Mouse (Mus musculus) ZHBTc4 (cell line): ENCODE measurements at regions not wholly inside any gene's neighbourhood (a gene's known extent, or its start where the extent isn't known, plus 50 kb on each side); places are given as distances from the start of the nearest gene placed in this dataset.
A peak's percentile ranks its signal among the peaks of the same experiment; 100 is the strongest.

Experiments used
- DNase-seq: peaks from one replicate; pipeline ENCODE4 v3.0.0-alpha.2; 2011; ENCODE audit warnings: low read depth, low spot score

GRCm38 (mm10) chr10:98424450-98424849, 489.8 kb upstream of the Atp2b1 start:
- no peak for DNase-seq

- no peak for DNase-seq
Observed at GRCm38 (mm10) chr10:98434974-98435373, 479.2 kb upstream of the Atp2b1 start.

DNA sequence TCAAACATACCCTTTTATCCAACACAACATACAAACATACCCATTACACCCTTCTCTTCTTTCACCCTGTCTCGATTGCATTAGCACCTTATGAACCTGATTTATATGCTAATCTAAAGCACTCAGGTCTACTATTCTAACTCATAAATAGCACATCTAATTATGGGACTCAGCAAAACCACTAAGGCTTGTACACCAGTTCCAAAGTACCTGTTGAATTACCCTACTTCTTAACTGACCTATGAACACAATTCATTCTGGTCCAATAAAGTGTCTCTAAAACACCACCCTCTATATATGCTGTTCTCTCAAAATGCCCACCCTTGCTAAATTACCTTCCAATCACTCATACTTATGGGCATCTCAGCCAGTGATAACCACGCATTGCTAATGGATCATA, 452.7 kb upstream of the Atp2b1 start:
- DNase-seq: no peak

DNA sequence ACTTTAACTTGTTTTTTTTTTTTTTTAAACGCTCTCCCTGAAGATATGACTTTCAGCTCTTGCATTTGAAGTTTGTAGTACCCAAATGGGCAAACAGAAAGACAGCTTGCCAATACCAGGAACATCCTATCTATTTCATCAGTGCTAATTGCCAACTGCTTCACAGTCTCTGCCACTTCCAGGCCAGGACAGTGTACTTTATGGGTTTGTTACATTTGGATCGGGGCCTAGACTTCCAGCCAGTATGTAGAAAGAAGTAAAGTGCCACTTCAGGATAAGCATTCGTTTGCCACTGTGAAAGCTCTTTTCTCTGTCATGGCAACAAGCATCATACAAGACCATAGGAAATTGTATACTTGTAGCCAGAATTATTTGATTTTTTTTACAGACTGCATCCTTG, 439.6 kb upstream of the Atp2b1 start:
- DNase-seq: no peak

DNA sequence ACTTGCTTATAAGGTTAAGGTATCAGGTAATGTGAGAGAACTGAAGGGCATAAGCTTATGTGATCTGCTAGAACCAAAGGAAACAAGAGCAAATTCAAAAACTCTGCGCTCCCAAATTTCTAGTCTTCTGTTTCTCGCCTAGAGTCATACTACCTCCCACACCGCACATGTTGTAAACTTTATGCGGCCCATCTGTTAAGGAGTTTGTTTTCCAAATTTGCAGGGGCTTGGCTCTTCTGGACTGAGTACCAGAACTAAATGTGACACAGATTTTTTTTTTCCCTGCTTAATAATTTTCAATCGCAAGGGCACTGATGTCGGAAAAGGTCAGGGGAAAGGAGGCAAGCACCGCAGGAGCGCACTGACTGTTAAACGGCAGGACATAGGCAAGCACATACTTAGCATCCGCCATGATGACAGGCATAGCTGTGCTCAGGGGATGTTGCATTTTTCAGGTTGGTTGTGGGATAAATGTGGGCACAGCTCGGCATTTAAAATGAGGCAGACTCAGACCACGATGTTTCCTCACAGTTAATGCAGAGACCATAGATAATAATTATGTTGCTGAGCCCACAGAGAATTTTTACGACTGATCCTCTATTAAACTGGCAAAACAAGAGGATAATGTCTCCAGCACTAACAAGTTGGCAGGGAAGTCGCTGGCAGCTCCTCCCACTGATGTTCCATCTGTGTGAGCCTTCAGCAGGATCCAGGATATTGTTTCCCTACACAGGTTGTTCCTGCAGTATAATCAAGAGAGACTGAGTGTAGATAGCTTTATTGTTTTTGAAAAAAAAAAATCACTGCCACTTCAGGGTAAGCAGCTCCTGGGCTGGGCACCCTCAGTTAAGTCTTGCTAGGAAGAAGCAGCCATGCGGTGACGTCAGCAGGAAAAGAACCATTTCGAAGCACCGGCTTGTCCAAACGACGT, 428.2 kb upstream of the Atp2b1 start:
- no peak for DNase-seq

DNA sequence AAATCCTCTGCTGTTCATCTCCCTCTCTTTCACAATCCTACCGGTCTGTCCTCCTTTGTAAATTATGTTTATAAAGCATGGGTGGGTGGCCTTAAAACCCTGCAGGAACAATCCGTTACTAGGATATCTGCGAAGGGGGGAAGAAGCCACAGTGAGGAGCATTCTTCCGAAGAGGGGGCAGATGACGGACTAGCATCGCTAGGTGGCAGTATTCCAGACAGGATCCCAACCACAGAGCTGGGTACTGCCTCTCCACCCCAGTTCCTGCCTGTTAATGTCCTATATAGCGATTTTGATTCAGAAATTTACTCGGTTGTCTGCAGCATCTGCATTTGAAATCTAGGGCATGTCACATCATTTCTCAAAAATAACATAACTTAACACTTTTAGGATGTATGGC, 419.9 kb upstream of the Atp2b1 start:
- peak; percentile 70 for DNase-seq

GRCm38 (mm10) chr10:98496254-98496653, 418.0 kb upstream of the Atp2b1 start:
- no peak for DNase-seq

DNA sequence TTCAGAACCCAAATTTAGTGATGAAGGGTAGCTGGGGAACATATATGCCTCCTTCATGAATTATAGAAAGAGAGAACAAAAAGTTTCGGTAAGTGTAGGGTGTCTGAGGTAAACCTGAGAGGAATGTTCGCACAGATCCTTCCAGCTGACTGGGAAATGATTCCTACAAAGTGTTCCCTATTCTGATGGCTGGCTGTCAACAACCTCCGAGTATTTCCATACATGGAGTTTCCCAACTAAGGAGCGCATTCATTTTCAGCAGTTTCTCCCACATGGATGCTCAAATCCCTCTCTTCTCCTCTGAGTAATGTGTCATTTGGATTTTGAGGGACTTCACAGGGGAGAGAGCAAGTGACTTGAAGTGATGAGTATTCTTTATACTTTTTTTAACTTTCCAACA, 413.9 kb upstream of the Atp2b1 start:
- DNase-seq: no peak

DNA sequence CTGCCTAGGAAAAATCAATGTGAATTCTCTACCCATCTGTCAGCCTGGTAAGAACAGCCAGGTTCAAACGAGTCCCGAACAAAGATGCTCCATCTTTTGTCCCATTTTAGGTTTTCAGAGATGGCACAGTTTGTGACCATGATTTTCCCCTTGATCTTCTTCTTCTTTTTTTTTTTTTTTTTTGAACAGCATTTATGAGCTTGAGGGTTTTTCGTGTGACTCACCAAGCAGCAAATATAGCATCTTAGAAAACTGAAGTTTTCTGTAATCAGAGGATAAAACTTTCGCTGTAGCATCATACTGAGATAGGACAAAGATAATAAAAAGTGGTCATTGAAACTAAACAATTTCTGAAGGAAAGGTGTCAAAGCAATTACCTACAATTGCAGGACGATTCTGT, 412.6 kb upstream of the Atp2b1 start:
- no peak for DNase-seq

GRCm38 (mm10) chr10:98504524-98504923, 409.7 kb upstream of the Atp2b1 start:
- no peak for DNase-seq

DNA sequence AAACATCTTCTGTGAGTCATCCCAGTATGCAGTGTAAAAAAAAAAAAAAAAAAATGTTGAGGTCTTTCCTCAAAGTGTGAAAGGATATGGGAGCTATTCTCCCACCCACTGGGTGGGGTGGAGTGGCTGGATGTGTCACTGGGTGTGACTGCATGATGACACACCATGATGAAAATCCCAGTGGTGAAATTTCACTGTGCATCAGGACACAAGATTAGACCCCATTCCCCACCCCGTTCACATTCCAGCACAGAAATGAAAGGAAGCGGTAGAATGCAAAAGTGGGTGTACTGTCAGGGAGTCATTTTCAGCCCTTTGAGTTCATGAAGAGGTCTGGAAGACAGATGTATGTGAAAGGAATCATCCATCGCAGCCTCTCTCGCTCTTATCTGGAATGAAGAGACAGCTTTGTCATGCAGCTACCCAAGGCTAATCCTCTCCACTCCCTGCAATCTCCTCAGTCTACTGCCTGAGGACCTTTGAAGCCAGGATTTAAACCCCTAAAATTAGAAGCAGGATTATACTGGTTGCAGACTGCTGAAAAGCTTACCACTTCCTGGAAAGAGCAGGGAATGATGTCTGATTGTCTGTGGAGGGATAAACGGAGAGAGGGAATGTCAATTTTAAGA, 405.6 kb upstream of the Atp2b1 start:
- DNase-seq: peak; percentile 37

DNA sequence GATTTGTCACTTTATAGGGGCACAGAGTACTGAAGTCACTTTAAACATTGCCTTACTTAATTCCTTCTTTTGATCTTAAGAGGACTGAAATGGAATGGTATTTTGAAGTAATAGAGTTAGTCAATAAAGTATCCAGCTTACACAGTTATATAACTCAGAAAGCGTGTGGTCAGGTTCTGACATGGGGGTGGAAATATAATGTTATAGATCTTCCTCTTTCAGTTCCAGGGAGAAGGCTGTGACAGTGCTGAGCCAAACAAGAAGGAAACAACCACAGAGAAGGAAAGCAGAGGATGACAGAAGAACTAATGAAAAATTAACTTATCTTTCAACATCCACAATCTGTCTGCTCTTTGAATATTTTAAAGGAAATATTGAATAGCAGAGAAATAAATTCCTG, 399.4 kb upstream of the Atp2b1 start:
- DNase-seq: no peak

DNA sequence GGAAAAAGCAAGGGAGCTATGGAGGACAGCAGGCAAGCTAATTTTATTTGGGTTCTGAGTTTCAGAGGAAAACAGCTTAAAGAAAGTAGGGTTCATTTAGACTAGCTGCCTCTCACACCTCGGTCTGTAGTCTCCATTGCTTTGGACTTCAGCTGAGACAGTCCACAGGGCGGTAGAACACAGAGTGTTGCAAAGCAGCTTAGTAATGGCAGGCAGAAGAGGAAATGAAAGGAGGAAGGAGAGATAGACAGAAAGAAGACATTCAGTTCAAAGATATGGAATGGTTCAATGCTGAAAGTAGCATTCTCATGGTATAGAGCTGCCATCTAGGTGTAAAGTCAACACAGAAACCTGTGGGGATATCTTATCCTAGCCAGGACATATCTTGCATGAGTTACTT, 396.6 kb upstream of the Atp2b1 start:
- DNase-seq: no peak

DNA sequence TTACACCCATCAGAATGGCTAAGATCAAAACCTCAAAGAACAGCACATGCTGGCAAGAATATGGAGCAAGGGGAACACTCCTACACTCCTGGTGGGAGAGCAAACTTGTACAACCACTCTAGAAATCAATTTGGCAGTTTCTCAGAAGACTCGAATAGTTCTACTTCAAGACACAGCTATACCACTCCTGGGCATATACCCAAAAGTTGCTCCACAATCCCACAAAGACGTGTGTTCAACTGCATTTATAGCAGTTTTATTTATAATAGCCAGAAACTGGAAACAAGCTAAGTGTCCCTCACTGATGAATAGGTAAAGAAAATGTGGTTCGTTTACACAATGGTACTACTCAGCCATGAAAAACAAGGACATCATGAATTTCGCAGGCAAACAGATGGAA, 384.6 kb upstream of the Atp2b1 start:
- DNase-seq: no peak

DNA sequence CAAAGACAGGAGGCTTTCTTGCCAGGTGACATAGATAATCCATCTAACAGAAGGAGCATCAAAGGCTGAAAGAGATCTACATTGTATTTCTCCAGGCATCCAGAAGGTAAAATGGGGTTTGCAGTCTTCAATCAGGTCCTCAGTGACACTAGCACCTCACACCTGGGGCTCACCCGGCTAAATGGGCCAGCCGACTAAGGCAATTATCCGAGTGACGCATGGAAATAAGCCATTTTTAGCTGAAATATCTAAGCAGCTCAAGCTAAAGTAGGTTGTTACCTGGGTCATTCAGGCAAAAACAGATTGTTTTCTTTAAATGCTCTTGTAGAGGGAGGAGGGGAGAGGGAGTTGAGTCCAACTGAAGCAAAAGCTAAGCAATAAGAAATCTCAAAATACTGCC, 382.8 kb upstream of the Atp2b1 start:
- DNase-seq: no peak

DNA sequence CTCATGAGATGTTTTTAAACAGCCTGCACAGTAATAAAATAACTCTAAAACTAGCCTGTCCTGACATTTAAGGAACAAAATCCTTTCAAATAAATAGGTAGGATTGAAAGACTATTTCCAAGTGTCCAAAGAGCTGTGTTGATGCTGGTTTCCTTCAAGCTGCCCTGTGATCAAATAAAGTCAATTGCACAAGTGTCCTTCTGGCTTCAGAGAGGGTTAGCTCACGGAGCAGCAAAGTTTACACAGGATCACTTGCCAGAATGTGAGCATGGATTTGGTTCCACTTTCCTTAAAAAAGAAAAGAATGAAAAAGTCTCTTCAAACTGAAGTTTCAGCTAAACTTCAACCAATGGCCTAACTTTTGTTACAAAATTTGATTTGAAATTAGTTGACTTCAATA, 375.5 kb upstream of the Atp2b1 start:
- DNase-seq: no peak

- no peak for DNase-seq
Observed at GRCm38 (mm10) chr10:98541062-98541461, 373.1 kb upstream of the Atp2b1 start.

GRCm38 (mm10) chr10:98542072-98542471, 372.1 kb upstream of the Atp2b1 start:
- DNase-seq: no peak

GRCm38 (mm10) chr10:98543253-98543997, 370.8 kb upstream of the Atp2b1 start:
- no peak for DNase-seq

GRCm38 (mm10) chr10:98543998-98544349, 370.2 kb upstream of the Atp2b1 start:
- DNase-seq: no peak

DNA sequence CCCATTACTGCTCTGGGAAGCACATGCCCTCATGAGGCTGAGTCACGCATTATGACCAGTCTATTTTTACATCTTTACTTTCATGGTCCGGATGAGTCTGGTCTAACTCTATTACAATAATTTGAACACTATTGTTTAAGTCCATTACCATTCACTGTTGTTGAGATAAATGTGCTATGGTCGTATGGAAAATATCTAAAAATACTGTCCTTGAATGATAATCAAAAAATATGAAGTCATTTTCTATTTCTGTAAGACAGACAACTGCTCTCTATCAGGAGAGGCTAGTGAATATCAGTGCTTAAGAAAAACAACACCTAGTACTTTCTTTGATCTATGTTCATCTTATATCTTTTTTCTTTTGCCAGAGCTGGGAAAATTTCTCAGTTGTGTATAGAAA, 359.6 kb upstream of the Atp2b1 start:
- no peak for DNase-seq

DNA sequence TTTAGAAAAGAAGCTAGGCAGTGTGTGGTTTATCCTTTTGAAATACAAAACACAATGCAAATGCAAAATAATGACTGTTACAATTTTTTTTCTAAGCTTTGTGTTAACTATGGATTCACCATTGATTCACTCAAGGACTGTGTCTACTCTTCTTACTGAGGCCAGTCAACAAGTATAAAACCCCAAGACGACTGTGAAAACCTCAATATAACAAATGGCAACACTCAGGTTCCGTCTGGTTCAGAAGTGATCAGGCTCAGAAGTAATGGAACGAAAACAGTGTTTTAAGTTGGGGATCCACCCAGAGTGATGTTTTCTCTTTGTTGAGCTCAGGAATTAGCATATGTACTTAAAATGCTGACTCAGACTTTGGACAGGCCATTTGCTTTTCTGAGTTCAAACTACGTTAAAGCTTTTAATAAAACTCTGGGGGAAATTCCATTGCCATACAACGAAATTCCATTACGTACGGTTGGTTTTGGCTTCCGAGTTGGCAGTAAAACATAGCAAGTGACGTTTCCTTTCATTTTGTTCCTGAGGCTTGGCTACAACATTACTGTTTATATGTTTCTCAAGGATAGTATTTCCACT, 356.6 kb upstream of the Atp2b1 start:
- DNase-seq: no peak
